Mouse (Mus musculus) G1E-ER4 (cell line): ENCODE results near the gene Slc22a17. TPM values are rescaled to one million over a fixed set of nuclear protein-coding genes. Genes with fewer than 3 reads are reported as not detected.

Experiments used
- GATA1 ChIP-seq: IDR thresholded peaks from one replicate; pipeline ENCODE4 v1.8.0; 2012; ENCODE audit warnings: low read length, inconsistent platforms
- polyA plus RNA-seq: library from polyadenylated mRNA; stranded (reverse); fragments of >175 nt; gene quantifications from 2 replicates; pipeline ENCODE4 v1.2.3, GENCODE M21; 2012

Gene Slc22a17
- polyA plus RNA-seq, 1 experiment = not detected

DNA sequence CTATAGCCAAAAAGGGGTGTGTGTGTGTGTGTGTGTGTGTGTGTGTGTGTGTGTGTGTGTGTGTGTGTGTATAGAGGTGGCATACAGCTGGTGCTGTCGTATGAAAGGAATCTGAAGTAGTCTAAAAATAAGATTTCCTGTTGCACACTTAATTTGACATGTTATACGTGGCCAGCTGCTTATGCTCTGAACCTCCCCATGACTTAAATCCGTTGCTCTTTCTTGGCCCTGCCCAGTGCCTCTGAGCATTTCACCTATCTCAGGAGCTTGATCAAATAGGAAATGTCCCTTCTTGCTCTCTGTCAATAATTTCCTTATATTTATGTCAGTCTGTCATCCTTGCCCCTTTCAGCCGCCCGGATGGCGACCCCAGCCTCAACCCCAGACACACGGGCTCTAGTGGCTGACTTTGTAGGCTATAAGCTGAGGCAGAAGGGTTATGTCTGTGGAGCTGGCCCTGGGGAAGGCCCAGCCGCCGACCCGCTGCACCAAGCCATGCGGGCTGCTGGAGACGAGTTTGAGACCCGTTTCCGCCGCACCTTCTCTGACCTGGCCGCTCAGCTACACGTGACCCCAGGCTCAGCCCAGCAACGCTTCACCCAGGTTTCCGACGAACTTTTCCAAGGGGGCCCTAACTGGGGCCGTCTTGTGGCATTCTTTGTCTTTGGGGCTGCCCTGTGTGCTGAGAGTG is 28.8 kb downstream of the Slc22a17 start:
- no peak for TF ChIP-seq GATA1

DNA sequence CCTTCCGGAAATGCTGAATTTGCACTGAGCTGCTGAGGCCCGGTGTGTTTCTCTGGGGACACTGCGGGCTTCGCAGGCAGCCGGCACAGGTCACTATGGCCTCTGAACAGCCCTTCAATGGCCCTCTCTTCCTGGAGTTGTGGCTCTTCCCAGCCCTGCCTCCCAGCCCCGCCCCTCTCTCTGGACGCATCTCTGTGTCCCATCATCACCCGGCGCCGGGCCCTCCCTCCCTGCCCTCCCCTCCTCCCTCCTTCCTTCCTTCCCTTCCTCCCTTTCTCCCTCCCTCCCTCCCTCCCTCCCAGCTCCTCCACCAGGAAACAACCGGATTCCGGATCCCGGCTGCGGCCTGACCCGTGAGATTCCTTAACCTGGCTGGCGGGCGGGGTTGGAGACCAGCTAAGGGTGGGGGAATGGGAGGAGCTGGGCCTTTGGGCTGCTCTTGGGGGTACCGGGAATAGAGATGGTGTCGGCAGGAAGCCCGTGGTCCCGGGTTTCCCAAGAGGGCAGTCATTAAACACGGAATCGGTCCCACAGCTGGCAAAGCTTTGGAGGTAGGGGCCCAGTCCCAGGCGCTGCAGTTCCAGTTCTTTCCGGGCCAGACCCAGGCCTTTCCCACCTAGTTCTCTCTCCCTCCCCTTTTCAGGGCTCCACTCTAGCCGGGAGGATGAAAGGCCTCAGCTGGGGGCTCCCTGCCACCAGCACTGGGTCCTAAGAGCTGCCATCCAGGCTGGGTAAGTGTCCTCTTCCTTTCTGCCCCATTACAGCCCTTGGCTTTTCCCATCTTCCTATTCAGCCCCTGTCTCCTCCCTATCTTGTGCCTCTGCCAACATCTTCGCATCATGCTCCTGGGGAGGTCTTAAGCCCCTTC is 29.5 kb downstream of the Slc22a17 start, which contains the start of the genes Bcl2l2 and Gm20521:
Gene Bcl2l2 (plus strand): TSS at position 224 of the 868 bp plus-strand sequence.
Gene Gm20521 (plus strand): TSS at position 288 of the 868 bp plus-strand sequence.
- no peak for TF ChIP-seq GATA1

DNA sequence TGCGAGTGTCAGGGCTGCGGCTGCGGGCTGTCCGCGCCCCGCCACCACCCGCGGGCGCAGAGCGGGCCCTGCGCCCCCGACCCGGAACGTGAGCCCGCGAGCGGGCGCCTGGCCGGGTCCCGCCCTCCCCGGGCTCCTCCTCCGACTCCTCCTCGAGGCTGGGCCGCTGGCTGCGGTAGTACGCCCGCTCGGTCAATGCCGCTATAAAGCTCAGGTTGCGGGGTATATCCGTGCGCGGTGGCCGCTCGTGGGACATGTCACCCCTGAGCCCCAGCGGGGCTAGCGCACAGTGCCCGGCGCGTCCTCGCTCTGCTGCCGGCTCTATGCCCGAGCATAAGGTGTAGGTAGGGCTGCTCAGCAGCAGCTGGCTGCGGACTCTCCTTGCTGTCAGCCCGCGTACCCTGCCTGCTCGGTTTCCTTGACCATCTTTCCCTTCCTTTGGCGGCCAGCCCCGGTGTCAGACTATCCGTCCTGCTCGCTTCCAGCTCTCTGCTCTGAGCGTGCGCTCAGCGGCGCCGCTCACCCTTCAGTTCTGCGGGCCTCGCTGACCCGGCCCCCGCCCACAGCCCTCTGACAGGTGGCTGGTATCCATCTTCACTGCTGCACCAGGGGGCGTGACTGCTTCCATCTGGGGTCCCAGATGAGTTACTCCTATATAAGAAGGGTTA is 35.8 kb downstream of the Slc22a17 start, which contains the start of gene Ppp1r3e:
Gene Ppp1r3e (minus strand): TSS at position 503 of the 668 bp plus-strand sequence.
- TF ChIP-seq GATA1 = no peak

DNA sequence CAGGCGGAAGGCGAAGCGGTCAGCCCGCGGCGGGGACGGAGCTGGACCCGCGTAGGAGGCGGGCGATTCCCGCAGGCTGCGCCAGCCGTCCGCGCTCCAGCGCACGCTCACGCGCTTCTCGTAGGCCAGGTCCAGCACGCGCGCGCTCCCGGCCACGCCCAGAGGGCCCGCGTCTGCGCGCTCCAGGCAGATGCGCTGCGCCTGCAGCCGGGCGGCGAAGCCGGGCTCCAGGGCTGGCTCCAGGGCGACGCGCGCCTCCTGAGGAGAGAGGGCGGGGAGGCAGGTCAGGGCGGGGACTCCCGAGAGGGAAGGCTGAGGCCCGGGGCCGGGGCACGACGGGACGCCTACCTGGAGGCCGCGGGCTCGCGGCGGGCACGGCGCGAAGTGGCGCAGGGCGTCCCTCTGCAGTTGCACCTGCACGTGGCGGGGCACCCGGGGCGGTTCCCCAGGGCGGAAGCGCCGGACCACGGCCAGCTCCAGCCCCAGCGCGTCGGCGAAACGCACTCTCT is 36.3 kb downstream of the Slc22a17 start:
- no peak for TF ChIP-seq GATA1

DNA sequence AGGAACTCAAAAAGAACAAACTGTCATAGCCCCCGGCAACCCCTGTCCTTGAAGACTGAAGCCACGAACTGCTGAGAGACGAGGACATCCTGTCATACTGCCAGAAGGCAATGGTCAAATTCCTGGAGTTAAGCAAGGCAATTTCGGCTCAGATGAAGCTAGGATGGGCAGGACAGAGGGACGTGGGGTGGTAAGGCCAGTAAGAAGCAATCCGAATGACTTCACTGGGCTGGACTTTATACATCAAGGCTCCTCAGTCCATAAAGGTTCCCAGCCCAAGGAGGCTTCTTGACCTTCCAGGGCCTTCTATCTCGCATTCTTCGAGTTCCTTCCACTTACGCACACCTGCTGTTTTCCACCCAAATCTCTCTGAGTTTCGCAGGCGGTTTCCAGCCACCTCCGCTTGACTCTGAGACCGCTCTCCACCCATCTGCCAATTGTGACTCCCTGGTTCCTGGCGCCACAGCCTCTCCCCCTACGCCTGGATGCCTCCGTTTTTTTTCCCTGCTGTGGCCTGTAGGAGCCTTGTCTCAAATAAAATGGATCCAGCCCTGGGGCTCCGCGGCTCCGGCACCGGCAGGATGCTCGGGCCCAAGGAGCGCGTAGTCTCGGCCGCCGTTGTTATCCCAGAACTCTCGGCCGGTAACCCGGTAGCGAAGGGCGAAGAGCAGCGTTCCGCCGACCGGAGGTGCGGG is 36.9 kb downstream of the Slc22a17 start:
- TF ChIP-seq GATA1 = no peak

DNA sequence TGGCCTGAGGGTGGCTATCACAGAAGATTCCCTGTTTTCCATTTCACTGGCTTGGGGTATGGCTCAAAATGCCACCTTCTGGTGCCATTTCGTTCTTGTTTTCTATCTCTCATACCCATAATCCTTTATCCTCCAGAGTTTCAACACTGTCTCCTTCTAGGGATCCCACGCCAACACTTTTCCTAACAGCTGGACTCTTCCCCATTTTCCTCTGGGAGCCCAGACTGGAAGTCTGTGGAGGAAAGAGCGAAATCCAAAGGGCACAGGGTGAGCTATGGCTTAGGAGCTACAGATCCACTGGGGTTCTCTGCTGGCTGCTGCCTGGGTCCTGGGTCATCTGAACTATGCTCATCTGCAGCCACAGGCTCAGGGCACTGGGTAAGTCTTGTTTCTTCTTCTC is 38.8 kb downstream of the Slc22a17 start:
- no peak for TF ChIP-seq GATA1

DNA sequence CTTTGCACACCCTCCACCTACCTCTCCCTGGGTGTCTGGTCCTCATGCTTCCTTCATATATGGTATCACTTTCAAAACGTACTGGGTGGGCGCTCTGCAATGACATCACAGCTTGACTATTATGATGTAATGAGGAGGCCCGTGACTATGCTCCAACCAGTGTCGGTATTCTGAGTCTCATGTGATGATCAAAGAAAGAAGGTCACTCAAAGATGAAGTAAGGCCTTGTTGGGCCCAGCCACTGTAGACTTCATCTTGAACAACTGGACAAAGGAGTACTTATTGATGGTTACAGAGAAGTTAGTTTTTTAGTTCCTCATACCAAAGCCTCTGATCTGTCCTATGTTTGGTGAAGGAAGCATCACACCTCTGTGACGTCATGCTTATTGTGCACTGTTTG is 42.1 kb downstream of the Slc22a17 start, which contains the start of gene Homez:
Gene Homez (minus strand): TSS at position 101 of the 400 bp plus-strand sequence.
- no peak for TF ChIP-seq GATA1

DNA sequence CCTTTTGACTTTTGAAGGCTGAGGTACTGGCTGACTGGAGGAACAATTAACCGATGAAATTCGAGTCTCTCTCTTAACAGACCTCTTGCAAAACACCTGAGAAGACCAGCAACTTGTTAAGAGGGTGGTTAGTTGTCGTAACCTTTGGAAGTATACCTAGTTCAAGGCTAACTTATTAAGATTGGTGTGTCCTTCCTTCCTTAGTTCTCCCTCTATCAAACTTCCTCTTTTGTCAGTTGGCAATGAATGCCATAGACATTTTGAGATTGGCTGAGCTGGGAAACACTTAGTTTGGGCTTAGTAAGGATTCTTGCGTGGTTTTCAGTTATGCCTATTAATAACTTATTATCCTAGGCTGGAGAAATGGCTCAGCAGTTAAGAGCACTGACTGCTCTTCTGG is 44.9 kb downstream of the Slc22a17 start:
- TF ChIP-seq GATA1 = no peak

DNA sequence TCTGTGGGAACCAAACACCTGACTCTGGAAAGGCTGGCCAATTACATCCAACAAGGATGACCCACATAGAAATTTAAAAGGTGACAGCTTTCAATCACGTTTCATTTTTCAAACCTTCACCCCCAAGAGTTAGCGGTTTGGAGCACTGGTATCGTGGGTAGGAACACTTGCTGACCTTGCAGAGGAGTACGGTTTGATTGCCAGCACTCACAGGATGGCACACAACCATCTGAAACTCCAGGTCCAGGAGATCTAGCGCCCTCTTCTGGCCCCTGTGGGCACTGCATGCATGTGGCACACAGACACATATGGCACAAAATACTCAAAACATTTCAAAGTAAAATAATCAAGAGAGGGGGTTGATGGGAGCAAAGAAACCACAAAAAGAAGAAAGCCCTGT is 46.0 kb downstream of the Slc22a17 start:
- TF ChIP-seq GATA1 = no peak

DNA sequence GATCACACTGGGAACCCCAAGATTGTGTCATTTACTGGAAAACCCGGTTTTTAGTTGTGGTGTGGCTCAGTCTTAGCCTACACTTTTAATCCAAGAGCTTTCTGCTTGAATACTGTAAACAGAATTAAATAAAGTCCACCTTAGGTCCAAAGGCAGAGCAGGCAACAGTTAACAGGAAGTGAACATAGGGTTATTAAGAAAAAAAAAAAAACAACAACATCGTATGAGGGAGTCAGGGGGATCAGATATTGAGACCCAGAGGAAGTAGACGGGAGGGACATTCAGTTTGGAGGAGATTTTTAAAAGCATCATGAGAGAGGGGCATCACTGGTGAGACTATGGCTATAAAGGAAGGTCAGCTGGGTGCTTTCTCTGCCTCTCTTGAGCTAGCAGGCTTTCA is 46.7 kb downstream of the Slc22a17 start:
- no peak for TF ChIP-seq GATA1

DNA sequence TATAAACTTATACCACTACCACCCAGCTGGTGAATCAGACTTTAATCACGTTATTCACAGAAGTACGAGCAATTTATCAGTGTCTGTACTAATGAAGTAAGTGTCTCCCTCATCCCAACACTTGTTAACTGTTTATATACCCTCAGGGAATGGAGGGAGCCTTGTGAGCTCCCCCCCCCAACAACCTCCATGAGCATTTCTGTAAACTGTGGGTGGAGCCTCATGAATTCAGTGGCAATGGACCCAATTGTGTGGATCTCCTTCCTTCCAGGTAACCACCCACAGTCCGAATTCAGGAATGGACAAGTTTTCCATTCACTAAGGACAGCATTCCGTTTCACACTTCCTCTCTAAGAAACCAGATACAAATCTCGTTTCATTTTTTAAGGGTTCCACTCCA is 47.3 kb downstream of the Slc22a17 start:
- TF ChIP-seq GATA1 = no peak

DNA sequence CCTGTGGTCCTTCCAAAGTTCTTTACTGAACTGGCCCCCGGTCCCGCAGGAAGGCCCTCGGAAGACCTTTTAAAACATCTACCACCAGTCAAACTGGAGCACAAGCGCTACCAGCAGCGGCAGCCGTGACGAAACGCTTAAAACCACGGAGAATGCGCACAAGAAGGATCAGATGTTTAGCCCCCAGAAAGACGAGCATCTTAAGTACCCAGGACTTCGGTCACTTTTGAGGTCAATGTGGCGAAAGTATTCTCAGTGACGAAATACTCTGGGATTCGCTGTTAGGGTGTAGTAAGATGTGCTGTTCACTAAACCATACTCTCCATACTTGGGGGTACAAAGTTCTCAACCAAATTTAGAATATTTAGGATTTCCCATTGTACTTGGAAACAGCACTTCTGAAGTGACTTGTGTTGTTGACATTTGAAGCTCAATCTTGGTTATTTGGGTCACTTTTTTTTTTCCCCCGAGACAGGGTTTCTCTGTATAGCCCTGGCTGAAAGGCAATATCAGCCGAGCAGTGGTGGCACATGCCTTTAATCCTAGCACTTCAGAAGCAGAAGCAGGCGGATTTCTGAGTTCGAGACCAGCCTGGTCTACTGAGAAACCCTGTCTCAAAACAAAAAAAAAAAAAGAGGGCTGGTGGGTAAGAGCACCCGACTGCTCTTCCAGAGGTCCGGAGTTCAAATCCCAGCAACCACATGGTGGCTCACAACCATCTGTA is 48.5 kb downstream of the Slc22a17 start:
- TF ChIP-seq GATA1 = no peak

DNA sequence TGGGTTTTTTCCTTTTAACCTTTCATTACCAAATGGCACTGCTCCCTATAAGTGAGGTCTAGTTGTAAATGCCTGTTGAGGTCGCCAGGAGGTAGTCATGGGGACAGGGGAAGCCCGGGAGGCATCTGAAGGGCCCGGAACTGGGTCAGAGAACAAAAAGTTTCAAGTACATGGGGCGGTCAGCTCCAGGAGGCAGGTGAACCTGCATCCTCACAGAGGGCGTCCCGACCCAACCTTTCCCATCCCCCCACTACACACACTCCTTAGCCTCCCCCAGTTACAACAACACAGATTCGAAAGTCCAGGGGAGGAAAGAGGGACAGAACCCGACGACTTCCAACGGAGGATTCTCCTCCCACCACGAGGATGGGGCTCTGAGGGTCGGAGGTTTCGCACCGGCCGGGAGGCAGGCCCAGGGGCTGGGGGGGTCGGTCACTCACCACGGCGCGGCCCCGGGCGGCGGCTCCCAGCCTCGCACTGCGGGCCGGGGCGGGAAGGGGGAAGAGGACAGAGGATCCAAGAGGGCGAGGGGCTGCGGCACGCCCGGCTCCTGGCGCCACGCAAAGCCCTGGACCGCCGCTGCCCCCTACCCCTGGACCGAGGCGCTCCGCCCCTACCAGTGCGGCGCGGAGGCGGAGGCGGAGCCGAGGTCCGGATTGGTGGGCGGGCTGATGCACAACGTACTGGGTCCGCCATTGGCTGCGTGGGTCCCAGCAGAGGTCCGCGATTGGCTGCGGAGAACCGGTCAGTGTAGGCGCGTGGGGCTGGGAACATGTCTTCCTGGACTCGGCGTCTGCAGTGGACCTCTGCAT is 49.2 kb downstream of the Slc22a17 start:
- no peak for TF ChIP-seq GATA1

DNA sequence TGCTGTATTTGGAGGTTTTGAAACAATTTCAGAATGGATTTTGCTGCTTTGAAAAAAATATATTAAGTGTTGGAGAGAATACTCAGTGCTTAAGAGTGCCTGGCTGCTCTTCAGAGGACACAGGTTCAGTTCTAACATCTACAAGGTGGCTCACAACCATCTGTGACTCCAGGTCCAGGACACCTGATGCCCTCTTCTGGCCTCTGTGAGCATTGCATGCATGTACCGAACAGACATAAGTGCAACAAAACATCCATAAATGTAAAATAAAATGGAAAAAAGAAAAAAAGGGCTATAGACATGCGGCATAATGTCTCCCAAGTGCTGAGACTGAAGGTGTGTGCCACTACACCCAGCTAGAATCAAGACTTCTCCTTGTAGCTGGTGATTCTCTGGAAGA is 52.4 kb downstream of the Slc22a17 start:
- TF ChIP-seq GATA1 = no peak
